Mouse (Mus musculus): ENCODE measurements at regions not wholly inside any gene's neighbourhood (a gene's known extent, or its start where the extent isn't known, plus 50 kb on each side); places are given as distances from the start of the nearest gene placed in this dataset.
A peak's percentile ranks its signal among the peaks of the same experiment; 100 is the strongest.

DNA sequence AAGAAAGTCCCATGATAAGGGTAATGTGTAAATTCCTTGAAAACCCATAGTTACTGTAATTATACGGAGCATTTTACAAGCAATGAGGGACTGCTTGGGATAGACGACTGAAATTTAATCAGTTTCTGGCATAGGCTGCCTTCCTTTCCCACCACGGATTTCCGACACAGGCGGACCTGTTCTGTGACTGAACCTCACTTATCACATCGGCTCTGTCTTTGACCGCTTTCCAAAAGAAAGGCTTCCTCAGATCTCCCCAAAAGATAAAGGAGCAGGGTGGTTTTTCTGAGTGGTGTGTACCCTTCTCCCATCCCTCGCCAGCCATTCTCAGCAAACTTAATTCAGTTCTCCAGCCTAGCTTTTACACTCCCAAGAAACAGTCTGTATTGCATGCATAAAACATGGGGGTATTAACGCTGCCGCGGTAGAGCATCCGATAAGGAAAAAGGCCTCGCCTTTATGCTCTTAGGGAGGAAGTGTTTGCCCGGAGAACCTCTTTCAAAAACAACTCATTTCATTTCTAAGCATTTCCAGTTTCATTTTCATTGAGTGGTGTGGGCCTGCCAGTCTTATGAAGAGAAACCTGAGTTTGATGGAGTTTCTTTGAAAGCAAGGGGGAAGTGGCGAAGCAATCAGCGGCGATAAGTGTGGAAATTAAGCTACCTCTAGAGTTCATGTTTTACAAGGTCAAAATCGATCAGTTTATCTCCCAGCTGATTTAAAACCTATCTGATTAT, 435.8 kb upstream of the Adgrl2 start:
- no peak for DNase-seq (ENCODE audit: low spot score)

DNA sequence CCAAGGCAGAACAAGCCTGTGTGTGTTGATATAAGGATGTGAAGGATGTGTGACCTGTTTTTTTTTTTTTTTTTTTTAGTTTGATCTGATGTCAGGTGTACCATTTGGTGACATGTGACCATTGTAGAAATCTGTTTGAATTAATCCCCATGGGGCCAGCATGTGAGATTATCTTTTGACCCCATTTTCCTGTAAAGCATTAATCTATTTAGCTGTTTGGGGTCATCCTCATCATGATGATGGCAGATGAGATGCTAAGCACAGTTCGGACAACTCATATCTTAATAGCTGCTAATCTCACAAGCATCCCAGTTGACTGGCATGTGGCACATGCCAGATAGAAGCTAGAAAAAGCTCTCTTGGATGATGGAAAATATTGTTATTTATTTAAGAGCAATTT, 434.0 kb upstream of the Adgrl2 start:
- DNase-seq (ENCODE audit: low spot score) = no peak

DNA sequence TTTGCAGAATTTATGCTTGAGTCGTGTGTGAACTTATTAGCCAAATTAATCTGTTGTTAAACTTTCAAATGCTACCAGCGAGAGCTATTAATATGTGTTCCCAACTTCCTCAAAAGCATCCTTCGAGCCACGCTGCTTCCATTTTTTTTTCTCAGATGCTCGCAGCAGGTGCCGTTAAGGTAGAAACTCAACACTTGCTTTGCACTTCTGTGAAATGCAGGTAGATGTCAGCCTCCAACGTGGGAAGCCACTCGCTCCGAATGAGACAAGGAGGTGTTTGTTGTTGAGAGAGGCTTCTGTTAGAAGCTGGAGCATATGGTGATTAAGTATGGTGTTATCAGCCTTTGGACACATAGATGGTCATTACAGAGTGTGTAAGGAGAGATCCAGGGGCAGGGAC, 433.1 kb upstream of the Adgrl2 start:
- DNase-seq (ENCODE audit: low spot score) = no peak

DNA sequence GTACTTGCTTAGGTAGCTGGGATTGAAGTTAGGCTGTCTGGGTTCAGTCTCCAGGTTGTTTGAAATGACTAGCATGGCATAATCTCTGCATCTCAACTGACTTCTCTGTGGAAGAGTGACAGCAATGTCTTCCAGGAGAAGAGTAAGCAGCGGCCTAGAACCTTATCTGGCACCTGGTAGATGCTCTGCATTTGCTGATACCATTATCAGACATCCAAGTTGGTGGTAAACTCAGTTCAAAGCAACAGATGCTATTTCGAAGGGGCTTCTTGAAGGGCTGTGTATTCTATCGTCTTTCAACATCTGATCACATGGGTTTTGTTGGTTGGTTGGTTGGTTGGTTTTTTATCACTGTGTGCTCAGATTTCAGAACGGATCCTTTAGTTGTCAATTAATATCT, 424.7 kb upstream of the Adgrl2 start:
- DNase-seq (ENCODE audit: low spot score) = no peak

GRCm38 (mm10) chr3:149413114-149413513, 422.8 kb upstream of the Adgrl2 start:
- no peak for DNase-seq (ENCODE audit: low spot score)

DNA sequence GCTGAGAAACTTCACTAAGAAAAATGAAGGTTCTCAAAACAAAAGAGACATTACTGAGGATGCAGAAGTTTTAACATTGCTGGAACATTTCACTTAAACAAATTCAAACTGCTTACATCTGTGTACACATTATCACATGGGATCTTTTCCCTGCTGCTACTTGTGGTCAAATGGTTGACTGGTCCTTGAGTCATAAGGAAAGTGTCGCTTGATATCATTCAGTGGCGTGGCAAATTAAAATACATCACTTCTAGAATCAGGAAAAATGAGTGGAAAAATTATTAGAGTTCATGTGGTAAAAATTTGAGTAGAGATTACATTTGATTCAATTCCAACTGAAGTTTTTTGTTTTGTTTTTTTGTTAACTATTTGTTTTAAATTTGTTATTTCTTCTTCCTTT, 420.2 kb upstream of the Adgrl2 start:
- DNase-seq (ENCODE audit: low spot score) = no peak

GRCm38 (mm10) chr3:149408858-149409257, 418.5 kb upstream of the Adgrl2 start:
- no peak for DNase-seq (ENCODE audit: low spot score)

DNA sequence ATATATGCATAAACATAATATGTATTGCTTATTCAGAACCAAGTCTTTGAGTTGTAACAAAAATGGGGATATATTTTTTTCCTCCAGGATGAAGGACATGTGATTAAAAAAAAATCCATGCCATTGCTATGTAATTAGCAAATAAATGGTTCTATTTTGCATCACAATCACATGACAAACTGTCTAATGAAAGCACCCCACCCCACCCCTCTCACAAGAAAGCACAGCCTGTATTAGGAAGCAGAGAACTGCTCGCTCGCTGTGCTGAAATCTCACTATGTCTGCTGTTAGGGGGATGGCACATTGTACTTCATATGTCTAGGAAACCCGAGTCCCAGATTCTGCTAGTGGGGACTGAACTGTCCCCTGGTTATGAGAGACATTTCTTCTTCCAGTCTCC, 415.5 kb upstream of the Adgrl2 start:
- no peak for DNase-seq (ENCODE audit: low spot score)

GRCm38 (mm10) chr3:149404691-149405090, 414.3 kb upstream of the Adgrl2 start:
- no peak for DNase-seq (ENCODE audit: low spot score)

DNA sequence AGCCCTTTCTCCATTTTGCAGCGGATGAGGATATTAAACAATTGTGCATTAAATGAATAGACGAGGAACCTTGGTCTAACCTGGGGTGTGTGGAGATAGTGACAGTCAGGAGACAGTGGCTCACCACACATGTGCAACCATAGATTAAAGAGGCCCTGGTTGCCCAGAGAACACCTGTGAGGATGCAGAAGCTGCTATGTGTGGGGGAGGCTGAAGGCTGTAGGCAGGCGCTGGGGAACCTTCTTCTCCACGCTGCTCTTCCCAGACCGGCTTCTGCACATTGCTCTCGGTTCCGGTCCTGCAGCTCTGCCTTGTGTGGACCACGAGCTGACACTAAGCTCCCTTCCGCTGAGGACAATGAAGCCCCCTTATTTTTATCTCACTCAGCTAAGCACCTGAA, 412.1 kb upstream of the Adgrl2 start:
- DNase-seq (ENCODE audit: low spot score) = no peak

DNA sequence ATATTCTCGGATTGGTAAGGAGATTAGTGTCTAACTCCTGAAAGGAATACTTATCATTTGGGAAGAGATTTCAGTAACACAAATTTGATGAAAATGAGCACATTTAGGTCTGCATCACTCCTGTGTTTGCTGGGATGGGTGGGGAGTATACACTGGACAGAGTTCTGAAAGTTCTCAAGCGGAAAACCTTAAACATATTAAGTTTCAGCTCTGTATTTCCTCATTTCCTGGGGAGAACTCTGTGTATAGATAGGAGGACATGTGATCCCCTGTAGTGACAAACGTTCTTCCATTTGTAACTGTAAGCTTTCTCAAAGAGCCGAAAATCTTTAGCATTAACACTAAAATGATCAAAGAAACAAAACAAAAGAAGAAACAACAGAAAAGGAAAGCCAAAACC, 404.7 kb upstream of the Adgrl2 start:
- no peak for DNase-seq (ENCODE audit: low spot score)

GRCm38 (mm10) chr3:149393317-149394172, 403.2 kb upstream of the Adgrl2 start:
- no peak for DNase-seq (ENCODE audit: low spot score)

DNA sequence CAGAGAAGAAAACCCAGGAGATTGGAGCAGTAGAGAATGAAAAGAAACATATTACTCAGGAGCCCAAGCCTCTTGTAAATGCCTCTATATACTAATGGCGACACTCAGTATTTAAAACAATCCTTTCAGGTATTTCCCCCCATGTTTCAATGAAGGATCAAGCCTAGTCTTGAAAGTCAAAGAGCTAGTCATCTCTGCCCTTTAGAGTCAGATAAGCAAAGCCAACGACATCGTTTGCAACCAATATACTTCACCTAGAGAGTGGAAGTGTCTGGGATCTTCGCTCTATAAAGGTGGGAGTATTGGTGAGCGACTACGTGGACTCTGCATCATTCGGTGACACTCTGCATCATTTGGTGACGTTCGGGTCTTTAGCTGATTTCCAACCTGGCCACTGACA, 401.8 kb upstream of the Adgrl2 start:
- DNase-seq (ENCODE audit: low spot score) = no peak

- DNase-seq (ENCODE audit: low spot score) = no peak
These were observed 397.2 kb upstream of the Adgrl2 start for GRCm38 (mm10) chr3:149387537-149387936.

DNA sequence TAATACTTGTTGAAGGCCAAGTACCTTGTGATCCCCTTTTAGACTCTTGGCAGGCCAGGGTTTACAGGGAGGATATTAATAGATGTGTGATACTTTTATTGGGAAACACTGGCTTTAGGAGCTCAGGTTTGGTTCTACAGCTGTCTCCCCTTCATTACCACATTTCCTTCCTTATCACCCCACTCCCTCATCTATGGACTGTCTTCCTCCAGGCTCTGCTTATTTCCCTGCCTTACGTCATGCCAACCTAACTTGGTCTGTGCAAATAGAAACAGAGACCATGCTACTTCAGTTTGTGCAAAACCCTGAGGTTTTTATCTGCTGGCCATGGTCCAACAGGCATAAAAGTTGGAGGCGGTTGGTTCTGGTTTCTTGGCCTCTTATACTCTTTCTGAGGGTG, 395.7 kb upstream of the Adgrl2 start:
- no peak for DNase-seq (ENCODE audit: low spot score)

DNA sequence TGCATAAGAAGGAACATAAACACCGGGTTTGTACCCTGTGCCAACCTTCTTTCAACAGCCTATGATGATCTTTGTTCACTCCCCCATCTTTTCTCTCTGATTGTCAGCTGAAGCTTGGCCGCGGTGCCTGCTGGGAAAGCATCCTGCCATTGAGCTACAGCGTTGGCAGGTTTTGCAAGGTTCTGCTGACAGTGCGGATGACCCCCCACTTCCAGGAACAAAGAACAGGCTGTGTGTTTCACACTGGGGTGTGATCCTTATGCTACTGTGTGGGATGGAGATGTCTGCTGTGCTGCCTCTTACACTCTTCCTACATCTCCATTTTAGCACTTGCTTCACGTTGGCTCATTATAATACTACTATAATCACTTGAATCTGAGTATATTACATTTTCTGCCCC, 395.0 kb upstream of the Adgrl2 start:
- no peak for DNase-seq (ENCODE audit: low spot score)

GRCm38 (mm10) chr3:149381559-149382245, 391.3 kb upstream of the Adgrl2 start:
- DNase-seq (ENCODE audit: low spot score) = peak; percentile 22

DNA sequence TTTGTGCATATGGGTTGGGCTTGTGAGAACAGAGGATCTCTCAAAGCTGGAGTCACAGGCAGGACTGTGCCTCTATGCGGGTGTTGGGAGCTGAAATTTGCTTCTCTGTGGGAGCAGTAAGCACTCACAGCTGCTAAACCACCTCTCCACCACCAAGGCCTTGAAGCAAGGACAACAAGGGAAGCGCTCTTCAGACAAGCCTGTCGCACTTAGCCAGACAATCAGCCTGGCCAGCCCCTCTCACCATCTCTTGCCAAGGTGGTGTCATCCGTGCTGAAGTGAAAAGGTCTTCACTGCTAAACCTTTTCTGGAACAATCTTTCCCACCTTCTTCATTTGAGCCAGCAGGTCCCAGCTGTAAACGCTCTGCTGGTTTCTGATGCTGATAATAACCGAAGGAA, 390.7 kb upstream of the Adgrl2 start:
- no peak for DNase-seq (ENCODE audit: low spot score)

GRCm38 (mm10) chr3:149379866-149380472, 389.6 kb upstream of the Adgrl2 start:
- DNase-seq (ENCODE audit: low spot score) = peak; percentile 2

GRCm38 (mm10) chr3:149379249-149379865, 389.0 kb upstream of the Adgrl2 start:
- DNase-seq (ENCODE audit: low spot score) = no peak

DNA sequence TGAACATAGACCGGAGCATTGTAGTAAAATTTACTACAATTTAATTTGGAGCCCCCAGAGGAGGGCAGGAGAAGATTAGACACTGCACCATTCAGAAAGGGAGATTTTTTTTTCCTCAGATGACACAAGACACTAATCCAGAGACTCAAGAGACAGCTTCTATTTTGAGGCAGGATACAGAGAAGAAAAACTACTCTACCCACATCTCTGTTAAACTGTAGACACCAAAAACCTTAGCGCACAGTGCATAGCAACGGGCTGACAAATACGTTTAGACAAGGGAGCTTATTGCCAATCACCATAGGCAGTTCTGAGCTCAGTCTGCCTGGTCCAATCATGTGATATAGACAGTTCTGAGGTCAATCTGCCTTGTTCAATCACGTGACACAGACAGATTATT, 381.1 kb upstream of the Adgrl2 start:
- DNase-seq (ENCODE audit: low spot score) = no peak
